Mouse (Mus musculus) lung, embryonic 14.5 days (tissue): ENCODE results near the gene Mcm3ap. TPM values are rescaled to one million over a fixed set of nuclear protein-coding genes. Genes with fewer than 3 reads are reported as not detected.

Experiments used
- ATAC-seq: fragments of 200-750 bp; cut with Nextera tagmentation; 2 replicates; pipeline ENCODE4 v1.8.0; 2017; ENCODE audit warnings: mild to moderate bottlenecking, moderate TSS enrichment, moderate library complexity; ENCODE audit not compliant: insufficient read depth
- DNase-seq: peaks from one replicate; pipeline ENCODE4 v3.0.0-alpha.2; 2015
- H3K27ac ChIP-seq: fragments of 300-500 bp; sonication (generic); 2 replicates; pipeline ENCODE4 v1.5.1; 2014; ENCODE audit warnings: low read depth, mild to moderate bottlenecking, moderate library complexity
- H3K27me3 ChIP-seq: fragments of 300-500 bp; sonication (generic); 2 replicates; pipeline ENCODE4 v1.6.1; 2014; ENCODE audit warnings: low read length, control low read depth; ENCODE audit not compliant: insufficient read depth
- H3K36me3 ChIP-seq: fragments of 300-500 bp; sonication (generic); 2 replicates; pipeline ENCODE4 v1.6.1; 2014; ENCODE audit warnings: control low read depth; ENCODE audit not compliant: insufficient read depth
- H3K4me1 ChIP-seq: fragments of 300-500 bp; sonication (generic); 2 replicates; pipeline ENCODE4 v1.6.1; 2014; ENCODE audit warnings: antibody characterized with exemption, control low read depth; ENCODE audit not compliant: insufficient read depth
- H3K4me2 ChIP-seq: fragments of 300-500 bp; sonication (generic); 2 replicates; pipeline ENCODE4 v1.6.1; 2014; ENCODE audit warnings: mild to moderate bottlenecking
- H3K4me3 ChIP-seq: fragments of 300-500 bp; sonication (generic); 2 replicates; pipeline ENCODE4 v1.5.1; 2014; ENCODE audit warnings: low read depth, low read length
- H3K9ac ChIP-seq: fragments of 300-500 bp; sonication (generic); 2 replicates; pipeline ENCODE4 v1.6.1; 2014
- H3K9me3 ChIP-seq: fragments of 300-500 bp; sonication (generic); 2 replicates; pipeline ENCODE4 v1.6.1; 2016; ENCODE audit warnings: low read depth, low read length, control low read depth
- CTCF ChIP-seq: IDR thresholded peaks from 2 replicates; pipeline ENCODE4 v1.5.1; 2016; ENCODE audit warnings: antibody characterized with exemption, low read depth
- WGBS: fragments of 180-500 bp; shearing (Covaris S2); extraction: QIAGEN DNeasy Blood & Tissue Kit; methylation state at CpG from one replicate; pipeline ENCODE4 v1.1.7; 2014; 5-methylcytosine and 5-hydroxymethylcytosine counted together
- polyA plus RNA-seq: library from polyadenylated mRNA; unstranded; fragments of >200 nt; fragmentation: Nextera tagmentation; extraction: Ambion mirVana; gene quantifications from 2 replicates; pipeline ENCODE4 v1.2.1, GENCODE M21; 2014

Gene Mcm3ap
- polyA plus RNA-seq, 1 experiment from 2014 or later, result 67.6 TPM

- DNase-seq (no peak), ATAC-seq (no peak)
- H3K36me3 ChIP-seq, result peaks cover 79% of the 10 kb centered on the region
- no peak for TF ChIP-seq CTCF
- H3K9me3 ChIP-seq, result no peaks in the 10 kb centered on the region
- WGBS, result 82% methylated on average over 5 of the region's 5 CpGs
- H3K27me3 ChIP-seq, result no peaks in the 10 kb centered on the region
- no peak overlapping the region for H3K27ac ChIP-seq
- H3K4me2 ChIP-seq, result no peak overlapping the region
- no peak overlapping the region for H3K4me3 ChIP-seq
- no peaks in the 10 kb centered on the region for H3K4me1 ChIP-seq
- H3K9ac ChIP-seq, result no peak overlapping the region
Measured at GRCm38 (mm10) chr10:76473759-76474158, 5.0 kb downstream of the Mcm3ap start.

- Histone ChIP-seq H3K27ac (no peak overlapping the region), H3K4me3 (no peak overlapping the region), H3K9me3 (no peaks in the 10 kb centered on the region), H3K27me3 (no peaks in the 10 kb centered on the region), H3K36me3 (peaks cover 90% of the 10 kb centered on the region), H3K4me1 (no peaks in the 10 kb centered on the region), H3K4me2 (no peak overlapping the region), H3K9ac (no peak overlapping the region)
- TF ChIP-seq CTCF, result no peak
- DNase-seq (no peak), ATAC-seq (no peak)
- WGBS, result 89% methylated on average over 13 of the region's 13 CpGs
Measured at GRCm38 (mm10) chr10:76480851-76481250, 12.1 kb downstream of the Mcm3ap start.

GRCm38 (mm10) chr10:76481480-76481879 lies 12.8 kb downstream of the Mcm3ap start:
- TF ChIP-seq CTCF, result no peak

GRCm38 (mm10) chr10:76486302-76486701 lies 17.6 kb downstream of the Mcm3ap start:
- H3K9me3 ChIP-seq, result no peaks in the 10 kb centered on the region
- no peak overlapping the region for H3K4me2 ChIP-seq
- H3K36me3 ChIP-seq, result peaks cover 96% of the 10 kb centered on the region
- H3K27me3 ChIP-seq, result no peaks in the 10 kb centered on the region
- no peaks in the 10 kb centered on the region for H3K4me1 ChIP-seq
- ATAC-seq (no peak), DNase-seq (no peak)
- H3K9ac ChIP-seq, result no peak overlapping the region
- no peak overlapping the region for H3K4me3 ChIP-seq
- H3K27ac ChIP-seq, result no peak overlapping the region
- no peak for TF ChIP-seq CTCF
- WGBS, result 91% methylated on average over 2 of the region's 2 CpGs

More at GRCm38 (mm10) chr10:76481480-76481879, 12.8 kb downstream of the Mcm3ap start:
- DNase-seq, result no peak
- H3K27me3 ChIP-seq, result no peaks in the 10 kb centered on the region
- peaks cover 90% of the 10 kb centered on the region for H3K36me3 ChIP-seq
- H3K9me3 ChIP-seq, result no peaks in the 10 kb centered on the region
- no peak for ATAC-seq
- WGBS, result 81% methylated on average over 6 of the region's 6 CpGs
- no peak overlapping the region for H3K9ac ChIP-seq
- H3K4me1 ChIP-seq, result no peaks in the 10 kb centered on the region
- no peak overlapping the region for H3K4me2 ChIP-seq
- no peak overlapping the region for H3K4me3 ChIP-seq
- H3K27ac ChIP-seq, result no peak overlapping the region

- Histone ChIP-seq H3K4me2 (no peak overlapping the region), H3K36me3 (peaks cover 93% of the 10 kb centered on the region), H3K27ac (no peak overlapping the region), H3K9ac (no peak overlapping the region), H3K4me3 (no peak overlapping the region), H3K4me1 (no peaks in the 10 kb centered on the region), H3K9me3 (no peaks in the 10 kb centered on the region), H3K27me3 (no peaks in the 10 kb centered on the region)
- ATAC-seq (no peak), DNase-seq (no peak)
- WGBS, result 92% methylated on average over 8 of the region's 8 CpGs
- TF ChIP-seq CTCF, result no peak
Measured at GRCm38 (mm10) chr10:76488265-76488664, 19.5 kb downstream of the Mcm3ap start.

- no peak overlapping the region for H3K4me3 ChIP-seq
- no peaks in the 10 kb centered on the region for H3K27me3 ChIP-seq
- H3K36me3 ChIP-seq, result peaks cover 93% of the 10 kb centered on the region
- TF ChIP-seq CTCF, result no peak
- no peak overlapping the region for H3K4me2 ChIP-seq
- H3K9me3 ChIP-seq, result no peaks in the 10 kb centered on the region
- 87% methylated on average over 15 of the region's 15 CpGs for WGBS
- no peak for DNase-seq
- H3K9ac ChIP-seq, result no peak overlapping the region
- H3K4me1 ChIP-seq, result no peaks in the 10 kb centered on the region
- ATAC-seq, result no peak
- H3K27ac ChIP-seq, result no peak overlapping the region
Measured at GRCm38 (mm10) chr10:76489205-76489604, 20.5 kb downstream of the Mcm3ap start.

GRCm38 (mm10) chr10:76493527-76493926 lies 24.8 kb downstream of the Mcm3ap start:
- Histone ChIP-seq H3K4me3 (no peak overlapping the region), H3K27me3 (no peaks in the 10 kb centered on the region), H3K36me3 (peaks cover 90% of the 10 kb centered on the region), H3K4me2 (no peak overlapping the region), H3K9me3 (no peaks in the 10 kb centered on the region), H3K9ac (no peak overlapping the region), H3K4me1 (no peaks in the 10 kb centered on the region), H3K27ac (no peak overlapping the region)
- DNase-seq (no peak), ATAC-seq (no peak)
- WGBS, result 70% methylated on average over 1 of the region's 1 CpGs
- no peak for TF ChIP-seq CTCF

GRCm38 (mm10) chr10:76495501-76495900 lies 26.8 kb downstream of the Mcm3ap start:
- peaks cover 90% of the 10 kb centered on the region for H3K36me3 ChIP-seq
- no peak overlapping the region for H3K4me2 ChIP-seq
- no peaks in the 10 kb centered on the region for H3K27me3 ChIP-seq
- ATAC-seq, result no peak
- no peak for TF ChIP-seq CTCF
- 86% methylated on average over 6 of the region's 6 CpGs for WGBS
- no peaks in the 10 kb centered on the region for H3K4me1 ChIP-seq
- H3K27ac ChIP-seq, result no peak overlapping the region
- no peak overlapping the region for H3K4me3 ChIP-seq
- no peak for DNase-seq
- no peaks in the 10 kb centered on the region for H3K9me3 ChIP-seq
- H3K9ac ChIP-seq, result no peak overlapping the region
